Mouse (Mus musculus) heart, postnatal 0 days (tissue): ENCODE data around the gene Hoxd4. TPM values are rescaled to one million over a fixed set of nuclear protein-coding genes. Genes with fewer than 3 reads are reported as not detected.
A peak's percentile ranks its signal among the peaks of the same experiment; 100 is the strongest.

Experiments used
- ATAC-seq: fragments of 200-750 bp; cut with Nextera tagmentation; 2 replicates; pipeline ENCODE4 v1.8.0; 2017; ENCODE audit warnings: low read depth, moderate number of reproducible peaks, moderate library complexity; ENCODE audit not compliant: insufficient read depth
- DNase-seq: peaks from one replicate; pipeline ENCODE4 v3.0.0-alpha.2; 2016; ENCODE audit warnings: low spot score
- H3K27ac ChIP-seq: fragments of 300-500 bp; sonication (generic); 2 replicates; pipeline ENCODE4 v1.5.1; 2014; ENCODE audit warnings: low read depth, mild to moderate bottlenecking
- H3K27me3 ChIP-seq: fragments of 300-500 bp; sonication (generic); 2 replicates; pipeline ENCODE4 v1.6.1; 2014; ENCODE audit warnings: low read length, mixed read lengths; ENCODE audit not compliant: control insufficient read depth, insufficient read depth
- H3K36me3 ChIP-seq: fragments of 300-500 bp; sonication (generic); replicated peaks from 2 replicates; pipeline ENCODE4 v1.6.1; 2014; ENCODE audit warnings: low read length, mixed read lengths; ENCODE audit not compliant: control insufficient read depth, insufficient read depth
- H3K4me1 ChIP-seq: fragments of 300-500 bp; sonication (generic); 2 replicates; pipeline ENCODE4 v1.6.1; 2014; ENCODE audit warnings: antibody characterized with exemption; ENCODE audit not compliant: control insufficient read depth, insufficient read depth
- H3K4me2 ChIP-seq: fragments of 300-500 bp; sonication (generic); 2 replicates; pipeline ENCODE4 v1.6.1; 2014; ENCODE audit warnings: low read depth, mild to moderate bottlenecking, low read length, moderate library complexity
- H3K4me3 ChIP-seq: fragments of 300-500 bp; sonication (generic); 2 replicates; pipeline ENCODE4 v1.5.1; 2014; ENCODE audit warnings: low read depth, low read length
- H3K9ac ChIP-seq: fragments of 300-500 bp; sonication (generic); replicated peaks from 2 replicates; pipeline ENCODE4 v1.6.1; 2014; ENCODE audit warnings: low read depth, low read length, mixed read lengths
- H3K9me3 ChIP-seq: fragments of 300-500 bp; sonication (generic); replicated peaks from 2 replicates; pipeline ENCODE4 v1.6.1; 2016; ENCODE audit warnings: low read length; ENCODE audit not compliant: control insufficient read depth
- CTCF ChIP-seq: IDR thresholded peaks from 2 replicates; pipeline ENCODE4 v1.5.1; 2016; ENCODE audit warnings: antibody characterized with exemption, control low read depth, low read depth
- EP300 ChIP-seq: IDR thresholded peaks from 2 replicates; pipeline ENCODE4 v1.6.1; 2016; ENCODE audit warnings: antibody characterized with exemption, low read depth
- WGBS: fragments of 180-500 bp; shearing (Covaris S2); extraction: QIAGEN DNeasy Blood & Tissue Kit; methylation state at CpG from one replicate; pipeline ENCODE4 v1.1.7; 2014; 5-methylcytosine and 5-hydroxymethylcytosine counted together
- polyA plus RNA-seq: library from polyadenylated mRNA; unstranded; fragments of >200 nt; fragmentation: Nextera tagmentation; extraction: Ambion mirVana; gene quantifications from 2 replicates; pipeline ENCODE4 v1.2.1, GENCODE M21; 2015
- total RNA-seq: library from RNA; depleted of rRNA; stranded (reverse); fragments of >200 nt; gene quantifications from 2 replicates; pipeline ENCODE4 v1.2.3, GENCODE M21; 2014; ENCODE audit warnings: low replicate concordance

Gene Hoxd4
- total and polyA plus RNA-seq, 2 experiments from 2014 or later = 0.05 TPM; not detected in 1

DNA sequence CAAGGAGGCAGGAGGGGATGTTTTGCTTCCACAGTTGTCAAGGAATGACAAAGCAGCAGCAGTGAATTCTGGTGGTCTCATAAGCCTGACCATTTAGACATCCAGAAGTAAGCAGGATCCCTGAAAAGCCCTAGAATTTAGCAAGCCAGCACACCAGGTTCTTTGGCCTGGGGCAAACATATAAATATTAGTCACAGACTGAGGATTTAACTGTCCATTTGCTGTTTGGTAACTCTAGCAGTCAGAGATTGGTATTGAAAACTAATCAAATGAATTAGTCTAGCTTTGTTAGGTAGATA lies 30.2 kb downstream of the Hoxd4 start:
- Histone ChIP-seq H3K9ac (no peak overlapping the region), H3K4me3 (no peak overlapping the region), H3K27me3 (peaks cover 99% of the 10 kb centered on the region), H3K4me2 (no peak overlapping the region), H3K9me3 (no peaks in the 10 kb centered on the region), H3K4me1 (no peaks in the 10 kb centered on the region), H3K27ac (no peak overlapping the region), H3K36me3 (no peaks in the 10 kb centered on the region)
- DNase-seq (no peak), ATAC-seq (no peak)
- no peak for TF ChIP-seq EP300
- TF ChIP-seq CTCF = no peak

- no peak overlapping the region for H3K27ac ChIP-seq
- H3K36me3 ChIP-seq = no peaks in the 10 kb centered on the region
- H3K9ac ChIP-seq = no peak overlapping the region
- H3K4me3 ChIP-seq = no peak overlapping the region
- DNase-seq (no peak), ATAC-seq (no peak)
- H3K27me3 ChIP-seq = peaks cover 99% of the 10 kb centered on the region
- H3K9me3 ChIP-seq = no peaks in the 10 kb centered on the region
- no peaks in the 10 kb centered on the region for H3K4me1 ChIP-seq
- no peak for TF ChIP-seq EP300
- TF ChIP-seq CTCF = no peak
- WGBS = 7% methylated on average over 6 of the region's 6 CpGs
- no peak overlapping the region for H3K4me2 ChIP-seq
Observed at GRCm38 (mm10) chr2:74745540-74746297, 34.0 kb downstream of the Hoxd4 start.

DNA sequence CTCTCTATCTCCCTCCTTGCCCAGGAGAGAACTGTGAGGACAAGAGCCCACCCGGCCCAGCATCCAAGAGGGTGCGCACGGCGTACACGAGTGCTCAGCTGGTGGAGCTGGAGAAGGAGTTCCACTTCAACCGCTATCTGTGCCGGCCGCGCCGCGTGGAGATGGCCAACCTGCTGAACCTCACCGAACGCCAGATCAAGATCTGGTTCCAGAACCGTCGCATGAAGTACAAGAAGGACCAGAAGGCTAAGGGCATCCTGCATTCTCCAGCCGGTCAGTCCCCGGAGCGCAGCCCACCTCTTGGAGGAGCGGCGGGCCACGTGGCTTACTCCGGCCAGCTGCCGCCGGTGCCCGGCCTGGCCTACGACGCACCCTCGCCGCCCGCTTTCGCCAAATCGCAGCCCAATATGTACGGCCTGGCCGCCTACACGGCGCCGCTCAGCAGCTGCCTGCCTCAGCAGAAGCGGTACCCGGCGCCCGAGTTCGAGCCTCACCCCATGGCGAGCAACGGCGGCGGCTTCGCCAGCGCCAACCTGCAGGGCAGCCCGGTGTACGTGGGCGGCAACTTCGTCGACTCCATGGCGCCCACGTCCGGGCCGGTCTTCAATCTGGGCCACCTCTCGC lies 34.7 kb downstream of the Hoxd4 start:
- WGBS = 3% methylated on average over 58 of the region's 58 CpGs
- Histone ChIP-seq H3K4me2 (no peak overlapping the region), H3K9me3 (no peaks in the 10 kb centered on the region), H3K27ac (no peak overlapping the region), H3K4me3 (peak overlapping the region; percentile 18; the same call in 1 of the 2 replicates), H3K36me3 (no peaks in the 10 kb centered on the region), H3K27me3 (peaks cover 99% of the 10 kb centered on the region), H3K4me1 (no peaks in the 10 kb centered on the region), H3K9ac (no peak overlapping the region)
- TF ChIP-seq EP300 = no peak
- TF ChIP-seq CTCF = no peak
- DNase-seq (no peak), ATAC-seq (no peak)

DNA sequence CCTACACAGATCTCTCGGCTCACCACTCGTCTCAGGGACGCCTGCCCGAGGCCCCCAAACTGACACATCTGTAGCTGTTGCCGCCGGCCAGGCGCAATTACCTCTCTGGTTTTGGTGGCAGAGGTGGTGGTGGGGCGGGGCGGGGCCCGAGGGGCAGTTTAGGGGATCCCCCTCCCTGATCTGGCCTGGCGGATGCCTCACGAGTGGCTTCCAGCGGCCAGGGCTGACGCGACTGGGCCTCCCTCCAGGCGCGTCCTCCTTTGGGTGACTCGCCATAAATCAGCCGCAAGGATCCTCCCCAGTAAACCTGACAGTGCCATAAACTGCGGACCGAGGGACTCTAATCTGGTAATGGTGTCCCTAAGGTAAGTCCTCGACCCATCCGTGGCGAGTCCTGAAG lies 35.3 kb downstream of the Hoxd4 start:
- no peak overlapping the region for H3K4me2 ChIP-seq

DNA sequence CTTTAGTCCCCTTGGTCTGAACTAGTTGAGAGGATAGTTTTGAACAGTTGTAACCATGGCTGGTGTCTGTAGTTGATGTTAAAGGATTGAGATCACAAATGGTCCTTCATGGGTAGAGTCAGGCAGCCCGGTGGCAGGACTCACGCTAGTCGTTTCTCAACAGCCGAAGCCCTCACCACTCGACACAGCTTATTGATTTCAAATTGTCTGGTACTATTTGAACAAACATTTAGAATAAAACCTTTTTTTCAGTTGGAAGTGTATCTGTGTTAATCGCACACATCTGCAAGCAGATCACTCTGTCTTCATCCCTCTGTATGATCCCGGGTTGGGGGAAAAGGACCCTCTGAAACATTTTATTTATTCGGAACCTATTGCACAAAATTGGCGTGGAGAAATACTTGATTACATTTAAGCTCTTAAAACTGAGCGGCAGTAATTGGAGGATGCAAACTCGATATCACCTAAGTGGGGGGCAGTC lies 36.0 kb downstream of the Hoxd4 start:
- Histone ChIP-seq H3K36me3 (no peaks in the 10 kb centered on the region), H3K9me3 (no peaks in the 10 kb centered on the region), H3K4me2 (no peak overlapping the region), H3K9ac (no peak overlapping the region), H3K4me1 (0 out of 2 replicates have a peak, but pooled peaks cover 4% of the 10 kb centered on the region), H3K4me3 (no peak overlapping the region), H3K27me3 (peaks cover 99% of the 10 kb centered on the region), H3K27ac (no peak overlapping the region)
- no peak for DNase-seq
- ATAC-seq = no peak
- 17% methylated on average over 11 of the region's 11 CpGs for WGBS
- TF ChIP-seq CTCF = no peak
- no peak for TF ChIP-seq EP300

More for the DNA sequence above, 35.3 kb downstream of the Hoxd4 start:
- no peaks in the 10 kb centered on the region for H3K36me3 ChIP-seq
- ATAC-seq (no peak), DNase-seq (no peak)
- H3K4me1 ChIP-seq = no peaks in the 10 kb centered on the region
- H3K27ac ChIP-seq = no peak overlapping the region
- H3K4me3 ChIP-seq = 0 out of 2 replicates have a peak overlapping the region, but pooled peaks have one; percentile 18
- H3K9me3 ChIP-seq = no peaks in the 10 kb centered on the region
- H3K27me3 ChIP-seq = peaks cover 99% of the 10 kb centered on the region
- TF ChIP-seq CTCF = no peak
- WGBS = 4% methylated on average over 24 of the region's 24 CpGs
- no peak overlapping the region for H3K9ac ChIP-seq
